Mouse (Mus musculus): ENCODE results near the gene Dnajc15. TPM values are rescaled to one million over a fixed set of nuclear protein-coding genes. Genes with fewer than 3 reads are reported as not detected.
"Not testable (repeated sequence)": the region's sequence is repeated elsewhere in the genome, so short reads cannot be mapped to it uniquely, and the experiment has no call there.

Gene Dnajc15
- polyA plus RNA-seq, 1 experiment from 2014 or later, result 96.3 TPM

DNA sequence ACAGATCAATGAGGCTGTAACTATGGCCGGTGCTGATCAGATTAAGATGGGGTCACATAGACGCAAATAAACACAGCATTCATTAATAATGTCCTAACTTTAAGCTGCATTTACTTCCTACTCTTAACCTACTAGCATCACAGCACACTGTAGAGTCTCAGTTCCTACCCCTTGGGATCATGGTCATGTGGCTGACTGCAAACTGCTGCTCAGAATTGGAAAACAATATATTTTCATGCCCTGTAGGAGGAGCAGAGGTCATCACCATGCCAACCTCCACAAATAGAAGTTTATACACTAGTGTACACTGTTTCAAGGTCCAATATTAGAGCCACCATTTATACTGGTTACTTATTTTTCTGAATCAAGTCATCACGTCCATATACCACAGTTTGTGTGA, 21.0 kb upstream of the Dnajc15 start:
- Histone ChIP-seq H3K27me3 (ENCODE audit: control insufficient read depth, insufficient read depth, low read length) (no peaks in the 10 kb centered on the region), H3K4me3 (ENCODE audit: low read depth, low read length) (no peak overlapping the region), H3K27ac (ENCODE audit: low read length) (no peak overlapping the region), H3K4me1 (ENCODE audit: control insufficient read depth, insufficient read depth, low read length) (no peaks in the 10 kb centered on the region), H3K4me2 (replicated peaks; ENCODE audit: low read depth, low read length) (no peak overlapping the region), H3K36me3 (ENCODE audit: control insufficient read depth, insufficient read depth, low read length) (no peaks in the 10 kb centered on the region), H3K9me3 (ENCODE audit: control insufficient read depth, low read depth, low read length) (no peaks in the 10 kb centered on the region), H3K9ac (replicated peaks; ENCODE audit: low read depth, low read length) (no peak overlapping the region)
- WGBS, result 84% methylated on average over 3 of the region's 3 CpGs
- no peak for ATAC-seq (ENCODE audit: insufficient number of reproducible peaks, insufficient read depth, low FRiP score, low read depth)

DNA sequence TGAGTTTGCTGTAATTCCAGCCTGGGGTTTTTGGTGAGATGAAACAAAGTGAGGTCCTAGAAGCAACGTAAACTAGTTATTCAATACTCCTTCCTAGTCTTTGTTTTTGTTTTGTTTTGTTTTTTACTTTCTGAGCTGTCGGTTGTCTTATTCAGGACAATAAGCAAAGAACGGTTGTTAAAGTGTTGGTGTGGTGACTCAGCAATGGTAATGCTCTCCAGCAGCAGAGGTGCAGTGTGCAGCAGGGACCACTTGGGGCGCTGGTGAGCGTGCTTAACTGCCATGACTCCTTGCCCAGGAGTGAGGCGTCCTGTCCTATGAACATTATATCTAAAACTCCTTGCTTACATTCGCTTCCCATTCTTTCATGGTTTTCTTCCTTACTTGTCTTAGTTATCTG, 15.0 kb upstream of the Dnajc15 start:
- Histone ChIP-seq H3K27ac (ENCODE audit: low read length) (no peak overlapping the region), H3K9me3 (ENCODE audit: control insufficient read depth, low read depth, low read length) (no peaks in the 10 kb centered on the region), H3K9ac (replicated peaks; ENCODE audit: low read depth, low read length) (no peak overlapping the region), H3K4me1 (ENCODE audit: control insufficient read depth, insufficient read depth, low read length) (no peaks in the 10 kb centered on the region), H3K27me3 (ENCODE audit: control insufficient read depth, insufficient read depth, low read length) (no peaks in the 10 kb centered on the region), H3K4me2 (replicated peaks; ENCODE audit: low read depth, low read length) (no peak overlapping the region), H3K4me3 (ENCODE audit: low read depth, low read length) (no peak overlapping the region), H3K36me3 (ENCODE audit: control insufficient read depth, insufficient read depth, low read length) (no peaks in the 10 kb centered on the region)
- 85% methylated on average over 7 of the region's 7 CpGs for WGBS
- ATAC-seq (ENCODE audit: insufficient number of reproducible peaks, insufficient read depth, low FRiP score, low read depth), result no peak

DNA sequence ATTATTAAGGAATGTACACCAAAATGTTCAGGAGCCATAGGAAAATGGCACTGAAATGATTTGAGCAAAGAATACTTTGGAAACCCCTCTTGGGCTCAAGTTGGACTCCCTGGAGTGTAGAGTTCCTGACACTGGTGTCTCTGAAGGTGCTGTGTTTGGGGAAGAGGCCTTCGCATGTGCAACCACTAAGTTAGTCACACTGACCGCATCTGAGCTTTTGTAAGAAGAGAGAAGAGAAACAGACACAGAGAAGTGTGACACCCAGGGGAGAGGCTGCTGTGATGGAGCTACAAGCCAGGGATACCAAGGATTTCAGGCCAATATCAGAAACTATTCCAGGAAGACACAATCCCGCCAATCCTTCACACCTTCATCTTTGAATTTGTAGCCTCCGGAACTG, 12.0 kb upstream of the Dnajc15 start:
- Histone ChIP-seq H3K9me3 (ENCODE audit: control insufficient read depth, low read depth, low read length) (no peaks in the 10 kb centered on the region), H3K27me3 (ENCODE audit: control insufficient read depth, insufficient read depth, low read length) (no peaks in the 10 kb centered on the region), H3K4me1 (ENCODE audit: control insufficient read depth, insufficient read depth, low read length) (no peaks in the 10 kb centered on the region), H3K27ac (ENCODE audit: low read length) (no peak overlapping the region), H3K9ac (replicated peaks; ENCODE audit: low read depth, low read length) (no peak overlapping the region), H3K4me2 (replicated peaks; ENCODE audit: low read depth, low read length) (no peak overlapping the region), H3K36me3 (ENCODE audit: control insufficient read depth, insufficient read depth, low read length) (no peaks in the 10 kb centered on the region), H3K4me3 (ENCODE audit: low read depth, low read length) (no peak overlapping the region)
- WGBS, result 89% methylated on average over 4 of the region's 4 CpGs
- ATAC-seq (ENCODE audit: insufficient number of reproducible peaks, insufficient read depth, low FRiP score, low read depth), result no peak

DNA sequence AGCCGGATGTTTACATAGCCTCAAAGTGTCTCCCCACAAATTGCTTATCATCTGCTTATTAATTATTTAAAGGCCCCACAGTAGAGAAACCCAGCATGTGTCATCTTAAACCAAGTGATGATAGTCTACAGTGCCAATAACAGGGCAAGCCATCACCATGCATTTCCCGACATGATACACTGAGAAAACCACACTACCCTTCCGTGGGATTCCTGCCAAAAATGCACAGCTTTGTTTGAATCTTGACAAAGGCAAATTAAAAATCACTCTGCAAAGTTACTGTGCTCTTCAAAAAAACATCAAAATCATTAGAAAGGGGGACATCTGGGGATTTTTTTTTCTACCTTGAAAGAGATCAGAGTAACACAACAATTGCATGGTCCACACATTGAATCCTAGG, 11.5 kb upstream of the Dnajc15 start:
- Histone ChIP-seq H3K27me3 (ENCODE audit: control insufficient read depth, insufficient read depth, low read length) (no peaks in the 10 kb centered on the region), H3K9me3 (ENCODE audit: control insufficient read depth, low read depth, low read length) (no peaks in the 10 kb centered on the region), H3K4me2 (replicated peaks; ENCODE audit: low read depth, low read length) (no peak overlapping the region), H3K27ac (ENCODE audit: low read length) (no peak overlapping the region), H3K9ac (replicated peaks; ENCODE audit: low read depth, low read length) (no peak overlapping the region), H3K4me1 (ENCODE audit: control insufficient read depth, insufficient read depth, low read length) (no peaks in the 10 kb centered on the region), H3K4me3 (ENCODE audit: low read depth, low read length) (no peak overlapping the region), H3K36me3 (ENCODE audit: control insufficient read depth, insufficient read depth, low read length) (no peaks in the 10 kb centered on the region)
- no peak for ATAC-seq (ENCODE audit: insufficient number of reproducible peaks, insufficient read depth, low FRiP score, low read depth)
- WGBS, result 84% methylated on average over 3 of the region's 3 CpGs

DNA sequence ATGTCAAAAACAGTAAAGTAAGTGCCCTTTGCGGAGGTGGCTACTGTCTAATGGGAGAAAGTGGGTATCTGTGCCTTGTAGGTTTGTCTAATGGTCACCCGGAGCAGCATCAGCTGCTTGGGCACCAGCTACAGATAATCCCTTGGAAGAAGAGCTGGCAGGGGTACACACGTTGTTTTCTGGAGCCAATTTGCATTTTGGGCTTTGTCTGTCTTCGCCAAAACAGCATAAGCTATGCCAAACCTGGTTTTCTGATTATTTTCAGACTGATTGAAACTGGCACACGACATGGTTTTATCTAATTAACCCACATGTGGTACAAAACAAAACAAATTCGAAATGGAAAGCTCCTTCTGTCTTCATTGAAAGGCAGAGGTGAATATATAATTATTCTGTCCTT, 7.7 kb upstream of the Dnajc15 start:
- no peak overlapping the region for H3K27ac ChIP-seq (ENCODE audit: low read length)
- no peak for ATAC-seq (ENCODE audit: insufficient number of reproducible peaks, insufficient read depth, low FRiP score, low read depth)
- H3K27me3 ChIP-seq (ENCODE audit: control insufficient read depth, insufficient read depth, low read length), result no peaks in the 10 kb centered on the region
- no peak overlapping the region for H3K4me3 ChIP-seq (ENCODE audit: low read depth, low read length)
- no peak overlapping the region for H3K9ac ChIP-seq (replicated peaks; ENCODE audit: low read depth, low read length)
- no peak overlapping the region for H3K4me2 ChIP-seq (replicated peaks; ENCODE audit: low read depth, low read length)
- H3K9me3 ChIP-seq (ENCODE audit: control insufficient read depth, low read depth, low read length), result no peaks in the 10 kb centered on the region
- no peaks in the 10 kb centered on the region for H3K36me3 ChIP-seq (ENCODE audit: control insufficient read depth, insufficient read depth, low read length)
- no peaks in the 10 kb centered on the region for H3K4me1 ChIP-seq (ENCODE audit: control insufficient read depth, insufficient read depth, low read length)
- WGBS, result 79% methylated on average over 6 of the region's 6 CpGs

DNA sequence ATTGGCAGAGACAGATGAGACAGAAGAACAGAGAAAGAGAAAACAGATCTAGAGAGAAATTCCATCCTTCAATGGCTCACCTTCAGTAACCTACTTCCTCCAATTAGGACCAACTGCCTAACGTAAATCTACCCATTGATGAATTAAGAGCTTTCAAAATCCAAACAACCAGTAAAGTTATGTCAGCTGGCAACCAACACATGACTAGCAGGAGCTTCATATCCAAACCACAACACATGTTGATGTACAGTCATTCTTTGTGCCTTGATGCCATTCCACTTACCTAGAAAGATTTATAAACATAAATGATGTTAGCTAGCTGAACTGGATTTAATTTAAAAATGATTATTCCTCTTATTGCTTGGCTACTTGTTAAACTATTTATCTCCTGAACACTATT, 7.1 kb upstream of the Dnajc15 start:
- Histone ChIP-seq H3K27ac (ENCODE audit: low read length) (no peak overlapping the region), H3K36me3 (ENCODE audit: control insufficient read depth, insufficient read depth, low read length) (no peaks in the 10 kb centered on the region), H3K9me3 (ENCODE audit: control insufficient read depth, low read depth, low read length) (no peaks in the 10 kb centered on the region), H3K4me1 (ENCODE audit: control insufficient read depth, insufficient read depth, low read length) (no peaks in the 10 kb centered on the region), H3K4me3 (ENCODE audit: low read depth, low read length) (no peak overlapping the region), H3K27me3 (ENCODE audit: control insufficient read depth, insufficient read depth, low read length) (no peaks in the 10 kb centered on the region), H3K4me2 (replicated peaks; ENCODE audit: low read depth, low read length) (no peak overlapping the region), H3K9ac (replicated peaks; ENCODE audit: low read depth, low read length) (no peak overlapping the region)
- WGBS, result 52% methylated on average over 1 of the region's 1 CpGs
- ATAC-seq (ENCODE audit: insufficient number of reproducible peaks, insufficient read depth, low FRiP score, low read depth), result no peak

DNA sequence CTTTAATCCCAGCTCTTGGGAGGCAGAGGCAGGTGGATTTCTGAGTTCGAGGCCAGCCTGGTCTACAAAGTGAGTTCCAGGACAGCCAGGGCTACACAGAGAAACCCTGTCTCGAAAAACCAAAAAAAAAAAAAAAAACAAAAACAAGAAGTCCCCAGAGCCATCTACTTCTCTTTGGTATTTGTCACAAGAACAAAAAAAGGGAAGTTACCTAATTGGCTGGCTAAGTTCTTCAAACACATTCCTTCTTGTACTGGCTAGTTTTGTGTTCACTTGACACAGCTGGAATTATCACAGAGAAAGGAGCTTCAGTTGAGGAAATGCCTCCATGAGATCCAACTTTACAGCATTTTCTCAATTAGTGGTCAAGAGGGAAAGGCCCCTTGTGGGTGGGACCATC, 3.0 kb upstream of the Dnajc15 start:
- H3K27me3 ChIP-seq (ENCODE audit: control insufficient read depth, insufficient read depth, low read length); H3K9me3 ChIP-seq (ENCODE audit: control insufficient read depth, low read depth, low read length); H3K36me3 ChIP-seq (ENCODE audit: control insufficient read depth, insufficient read depth, low read length); H3K27ac ChIP-seq (ENCODE audit: low read length); H3K9ac ChIP-seq (replicated peaks; ENCODE audit: low read depth, low read length); H3K4me2 ChIP-seq (replicated peaks; ENCODE audit: low read depth, low read length); ATAC-seq (ENCODE audit: insufficient number of reproducible peaks, insufficient read depth, low FRiP score, low read depth); H3K4me3 ChIP-seq (ENCODE audit: low read depth, low read length); H3K4me1 ChIP-seq (ENCODE audit: control insufficient read depth, insufficient read depth, low read length): not testable (repeated sequence)
- WGBS, result 83% methylated on average over 1 of the region's 2 CpGs

DNA sequence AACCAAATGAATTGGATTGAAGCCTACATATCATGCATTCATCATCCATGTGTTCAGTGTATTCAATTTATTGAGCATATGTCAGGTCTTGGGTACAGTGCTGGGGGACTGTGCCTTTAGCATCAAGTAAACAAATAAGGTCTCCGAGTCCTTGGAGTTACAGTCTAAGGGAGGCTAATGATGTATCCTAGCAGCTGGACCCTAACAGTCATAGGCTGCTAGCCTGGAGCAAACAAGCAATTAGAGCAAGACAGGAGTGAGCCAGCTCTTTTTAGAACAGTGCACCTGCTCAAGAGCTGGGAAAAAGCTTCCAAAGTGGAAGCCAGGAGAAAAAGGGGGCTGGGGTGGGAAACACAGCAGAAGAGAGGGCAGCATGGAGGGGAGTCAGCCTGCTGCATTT, 1.3 kb upstream of the Dnajc15 start:
- no peaks in the 10 kb centered on the region for H3K27me3 ChIP-seq (ENCODE audit: control insufficient read depth, insufficient read depth, low read length)
- H3K9ac ChIP-seq (replicated peaks; ENCODE audit: low read depth, low read length), result no peak overlapping the region
- ATAC-seq (ENCODE audit: insufficient number of reproducible peaks, insufficient read depth, low FRiP score, low read depth), result no peak
- no peak overlapping the region for H3K4me2 ChIP-seq (replicated peaks; ENCODE audit: low read depth, low read length)
- no peaks in the 10 kb centered on the region for H3K36me3 ChIP-seq (ENCODE audit: control insufficient read depth, insufficient read depth, low read length)
- H3K9me3 ChIP-seq (ENCODE audit: control insufficient read depth, low read depth, low read length), result no peaks in the 10 kb centered on the region
- H3K4me1 ChIP-seq (ENCODE audit: control insufficient read depth, insufficient read depth, low read length), result no peaks in the 10 kb centered on the region
- H3K27ac ChIP-seq (ENCODE audit: low read length), result no peak overlapping the region
- H3K4me3 ChIP-seq (ENCODE audit: low read depth, low read length), result no peak overlapping the region
- WGBS, result 77% methylated on average over 1 of the region's 1 CpGs

DNA sequence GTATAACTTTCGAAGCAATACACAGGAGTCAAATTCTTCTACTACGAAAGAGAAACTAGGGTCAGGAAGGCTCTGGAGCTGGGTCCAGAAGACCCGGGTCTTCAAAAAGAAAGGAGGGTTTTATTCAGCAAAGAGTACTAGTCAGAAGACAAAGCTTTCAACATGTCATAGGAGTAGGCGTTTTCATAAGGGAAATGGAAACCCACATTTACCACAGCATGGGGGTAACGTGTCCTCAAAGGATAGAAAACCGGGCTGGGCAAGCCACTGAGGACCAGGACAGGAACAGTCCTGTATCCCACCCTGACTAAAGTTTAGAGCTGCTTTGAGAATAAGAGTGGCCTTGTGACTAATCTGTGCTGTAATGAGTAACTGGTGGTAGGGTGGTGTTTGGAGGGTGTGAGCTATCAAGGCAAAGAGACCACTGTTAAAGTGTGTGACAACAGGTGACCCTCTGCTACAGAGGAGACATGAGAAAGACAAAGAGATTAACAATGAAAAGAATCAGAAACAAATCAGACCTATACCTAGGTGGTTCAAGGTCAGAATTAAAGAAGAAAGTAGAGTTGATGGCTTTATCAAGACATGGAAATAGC, 3.4 kb downstream of the Dnajc15 start:
- no peak for ATAC-seq (ENCODE audit: insufficient number of reproducible peaks, insufficient read depth, low FRiP score, low read depth)
- H3K9me3 ChIP-seq (ENCODE audit: control insufficient read depth, low read depth, low read length), result no peaks in the 10 kb centered on the region
- no peak overlapping the region for H3K9ac ChIP-seq (replicated peaks; ENCODE audit: low read depth, low read length)
- no peak overlapping the region for H3K27ac ChIP-seq (ENCODE audit: low read length)
- no peaks in the 10 kb centered on the region for H3K36me3 ChIP-seq (ENCODE audit: control insufficient read depth, insufficient read depth, low read length)
- H3K27me3 ChIP-seq (ENCODE audit: control insufficient read depth, insufficient read depth, low read length), result no peaks in the 10 kb centered on the region
- no peak overlapping the region for H3K4me3 ChIP-seq (ENCODE audit: low read depth, low read length)
- H3K4me1 ChIP-seq (ENCODE audit: control insufficient read depth, insufficient read depth, low read length), result no peaks in the 10 kb centered on the region
- H3K4me2 ChIP-seq (replicated peaks; ENCODE audit: low read depth, low read length), result no peak overlapping the region
- WGBS, result 89% methylated on average over 6 of the region's 6 CpGs

Data from stomach, embryonic 14.5 days (tissue).